Mouse (Mus musculus) forebrain, embryonic 11.5 days (tissue): Measurements from ENCODE around the gene Ifnz. TPM values are rescaled to one million over a fixed set of nuclear protein-coding genes. Genes with fewer than 3 reads are reported as not detected.
A peak's percentile ranks its signal among the peaks of the same experiment; 100 is the strongest.
"Not testable (repeated sequence)": the region's sequence is repeated elsewhere in the genome, so short reads cannot be mapped to it uniquely, and the experiment has no call there.

Experiments
- ATAC-seq: fragments of 200-750 bp; cut with Nextera tagmentation; replicated peaks from 2 replicates; pipeline ENCODE4 v1.8.0; 2017; ENCODE audit warnings: moderate TSS enrichment; ENCODE audit not compliant: low FRiP score
- DNase-seq: peaks from one replicate; pipeline ENCODE4 v3.0.0-alpha.2; 2017; ENCODE audit warnings: low spot score
- H3K27ac ChIP-seq: fragments of 300-500 bp; sonication (generic); 2 replicates; pipeline ENCODE4 v1.5.1; 2014; ENCODE audit warnings: low read depth, low read length
- H3K27me3 ChIP-seq: fragments of 300-500 bp; sonication (generic); 2 replicates; pipeline ENCODE4 v1.6.1; 2014; ENCODE audit warnings: mild to moderate bottlenecking, low read length, mixed read lengths; ENCODE audit not compliant: control insufficient read depth, insufficient read depth
- H3K36me3 ChIP-seq: fragments of 300-500 bp; sonication (generic); 2 replicates; pipeline ENCODE4 v1.6.1; 2014; ENCODE audit warnings: mild to moderate bottlenecking, low read length, moderate library complexity, mixed read lengths; ENCODE audit not compliant: control insufficient read depth, insufficient read depth
- H3K4me1 ChIP-seq: fragments of 300-500 bp; sonication (generic); replicated peaks from 2 replicates; pipeline ENCODE4 v1.6.1; 2014; ENCODE audit warnings: low read length, mixed read lengths; ENCODE audit not compliant: control insufficient read depth, insufficient read depth
- H3K4me2 ChIP-seq: fragments of 300-500 bp; sonication (generic); 2 replicates; pipeline ENCODE4 v1.6.1; 2014; ENCODE audit warnings: low read depth, mild to moderate bottlenecking, low read length, moderate library complexity, mixed read lengths; ENCODE audit not compliant: severe bottlenecking
- H3K4me3 ChIP-seq: fragments of 300-500 bp; sonication (generic); 2 replicates; pipeline ENCODE4 v1.5.1; 2014; ENCODE audit warnings: low read depth, low read length
- H3K9ac ChIP-seq: fragments of 300-500 bp; sonication (generic); 2 replicates; pipeline ENCODE4 v1.6.1; 2014; ENCODE audit warnings: low read length
- H3K9me3 ChIP-seq: fragments of 300-500 bp; sonication (generic); 2 replicates; pipeline ENCODE4 v1.6.1; 2016; ENCODE audit warnings: low read length, mixed read lengths; ENCODE audit not compliant: control insufficient read depth
- WGBS: fragments of 180-500 bp; shearing (Covaris S2); extraction: QIAGEN DNeasy Blood & Tissue Kit; methylation state at CpG from one replicate; pipeline ENCODE4 v1.1.7; 2014; 5-methylcytosine and 5-hydroxymethylcytosine counted together
- polyA plus RNA-seq: library from polyadenylated mRNA; unstranded; fragments of >200 nt; fragmentation: Nextera tagmentation; extraction: Ambion mirVana; gene quantifications from 2 replicates; pipeline ENCODE4 v1.2.1, GENCODE M21; 2014

The Ifnz gene
- polyA plus RNA-seq: not detected in 2 replicates

- not testable (repeated sequence) for H3K36me3 ChIP-seq, H3K27me3 ChIP-seq, H3K4me3 ChIP-seq, H3K4me2 ChIP-seq, H3K9ac ChIP-seq, H3K4me1 ChIP-seq, H3K27ac ChIP-seq, DNase-seq, ATAC-seq, H3K9me3 ChIP-seq
- 29% methylated on average over 4 of the region's 7 CpGs for WGBS
Observed at GRCm38 (mm10) chr4:88781831-88782230, at the start of gene Ifnz. Gene Ifnz, plus strand, starts transcription at chr4:88782131.

DNA sequence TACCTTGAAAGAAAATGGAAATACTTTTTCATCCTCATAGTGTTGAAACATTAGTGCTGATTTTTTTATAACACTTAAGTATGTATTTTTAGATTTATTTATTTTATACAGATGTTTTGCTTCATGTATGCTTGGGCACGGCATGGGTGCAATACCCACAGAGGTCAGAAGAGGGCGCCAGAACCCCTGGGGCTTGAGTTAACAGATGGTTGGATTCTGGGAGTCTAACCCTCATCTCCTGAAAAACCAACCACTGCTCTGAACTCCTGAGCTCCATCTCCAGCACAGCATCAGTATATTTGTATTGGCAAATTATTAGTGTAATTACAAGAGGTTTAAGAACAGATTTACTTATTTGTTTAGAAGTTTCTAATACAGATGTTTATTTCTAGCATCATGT, 43.5 kb upstream of the Ifnz start:
- Histone ChIP-seq H3K4me1 (no peaks in the 10 kb centered on the region), H3K27ac (no peak overlapping the region), H3K9me3 (no peaks in the 10 kb centered on the region), H3K9ac (no peak overlapping the region), H3K4me2 (no peak overlapping the region), H3K4me3 (no peak overlapping the region), H3K27me3 (no peaks in the 10 kb centered on the region), H3K36me3 (no peaks in the 10 kb centered on the region)
- DNase-seq (peak; percentile 90), ATAC-seq (peak; percentile 61; the same call in 1 of the 2 replicates)
- 6% methylated on average over 2 of the region's 2 CpGs for WGBS

DNA sequence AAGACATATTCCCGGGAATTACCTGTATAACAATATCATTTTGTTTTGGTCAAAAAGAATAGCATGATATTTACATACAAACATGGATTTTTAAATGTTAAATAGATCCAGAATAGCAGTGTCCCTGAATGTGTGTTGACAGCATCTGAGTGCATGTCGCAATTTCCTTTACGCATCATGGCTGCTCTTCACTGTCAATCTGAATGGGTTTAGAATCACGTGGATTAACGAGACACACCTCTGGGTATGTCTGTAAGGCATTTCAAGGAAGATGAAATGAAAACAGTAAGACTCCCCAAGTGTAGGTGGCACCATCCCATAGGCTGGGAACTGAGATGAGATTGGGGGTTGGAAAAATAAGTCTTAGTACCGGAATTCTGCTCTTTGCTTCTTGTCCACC, 42.9 kb upstream of the Ifnz start:
- H3K9me3 ChIP-seq: no peaks in the 10 kb centered on the region
- no peaks in the 10 kb centered on the region for H3K4me1 ChIP-seq
- DNase-seq (no peak), ATAC-seq (no peak)
- H3K4me2 ChIP-seq: no peak overlapping the region
- H3K4me3 ChIP-seq: no peak overlapping the region
- no peaks in the 10 kb centered on the region for H3K27me3 ChIP-seq
- WGBS: 95% methylated on average over 6 of the region's 6 CpGs
- no peak overlapping the region for H3K9ac ChIP-seq
- no peak overlapping the region for H3K27ac ChIP-seq
- H3K36me3 ChIP-seq: no peaks in the 10 kb centered on the region

GRCm38 (mm10) chr4:88741426-88741825, 40.5 kb upstream of the Ifnz start:
- 93% methylated on average over 4 of the region's 4 CpGs for WGBS
- no peaks in the 10 kb centered on the region for H3K36me3 ChIP-seq
- DNase-seq (no peak), ATAC-seq (no peak)
- no peaks in the 10 kb centered on the region for H3K9me3 ChIP-seq
- no peaks in the 10 kb centered on the region for H3K4me1 ChIP-seq
- no peak overlapping the region for H3K9ac ChIP-seq
- H3K27ac ChIP-seq: no peak overlapping the region
- no peak overlapping the region for H3K4me2 ChIP-seq
- no peaks in the 10 kb centered on the region for H3K27me3 ChIP-seq
- H3K4me3 ChIP-seq: no peak overlapping the region

DNA sequence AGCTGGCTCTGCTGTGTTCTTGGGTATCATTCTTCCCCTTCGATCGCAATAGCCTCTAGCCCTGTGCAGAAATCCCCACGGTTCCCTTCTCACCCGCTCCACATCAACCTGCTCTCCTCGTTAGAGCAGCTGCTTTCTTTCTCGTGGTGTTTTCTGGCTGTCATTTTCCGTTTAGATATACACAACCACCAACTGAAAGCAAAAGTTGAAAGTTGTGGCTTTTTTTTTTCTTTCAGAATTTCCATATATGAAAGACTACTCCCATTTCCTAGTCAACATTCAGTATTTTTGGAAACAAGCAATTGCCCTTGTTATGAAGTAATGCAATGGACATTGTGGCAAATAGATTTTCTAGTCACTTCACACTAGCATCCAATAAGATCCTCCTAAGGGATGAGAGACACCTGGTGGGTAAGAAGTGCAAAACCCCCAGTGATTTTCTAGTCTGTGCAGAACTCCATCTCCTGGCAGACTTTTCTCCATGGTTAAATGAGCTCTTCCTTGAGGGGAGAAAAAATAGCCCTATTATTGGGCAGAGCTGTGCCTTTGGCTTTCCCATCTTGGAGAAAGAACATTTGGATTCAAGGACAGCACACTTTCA, 39.1 kb upstream of the Ifnz start:
- Histone ChIP-seq H3K27ac (no peak overlapping the region), H3K36me3 (no peaks in the 10 kb centered on the region), H3K4me1 (no peaks in the 10 kb centered on the region), H3K9ac (no peak overlapping the region), H3K4me3 (no peak overlapping the region), H3K4me2 (no peak overlapping the region), H3K27me3 (no peaks in the 10 kb centered on the region), H3K9me3 (no peaks in the 10 kb centered on the region)
- DNase-seq (no peak), ATAC-seq (no peak)
- WGBS: 77% methylated on average over 7 of the region's 7 CpGs

GRCm38 (mm10) chr4:88744207-88744606, 37.7 kb upstream of the Ifnz start:
- H3K9ac ChIP-seq: no peak overlapping the region
- DNase-seq (no peak), ATAC-seq (no peak)
- no peaks in the 10 kb centered on the region for H3K9me3 ChIP-seq
- no peak overlapping the region for H3K27ac ChIP-seq
- no peak overlapping the region for H3K4me3 ChIP-seq
- H3K36me3 ChIP-seq: no peaks in the 10 kb centered on the region
- no peaks in the 10 kb centered on the region for H3K27me3 ChIP-seq
- H3K4me2 ChIP-seq: no peak overlapping the region
- WGBS: 74% methylated on average over 3 of the region's 3 CpGs
- H3K4me1 ChIP-seq: no peaks in the 10 kb centered on the region

DNA sequence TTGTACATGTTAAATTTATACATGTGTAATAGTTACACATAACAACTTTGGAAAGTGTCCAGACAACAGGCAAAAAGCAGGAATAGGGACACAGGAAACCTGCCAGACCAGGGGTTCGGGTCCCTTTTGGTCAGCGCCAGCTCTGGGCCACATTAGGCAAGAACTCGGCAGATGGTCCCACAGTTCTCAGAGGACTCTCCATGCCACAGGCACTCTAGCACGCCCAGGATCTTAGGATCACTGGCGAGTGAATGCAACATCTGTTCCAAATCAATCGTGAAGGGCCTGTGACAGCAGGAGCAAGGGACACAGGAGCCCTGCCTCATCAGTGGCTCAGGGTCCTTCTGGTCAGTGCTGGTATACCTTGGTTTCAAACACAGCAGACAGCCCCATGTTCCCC, 32.0 kb upstream of the Ifnz start:
- ATAC-seq (no peak), DNase-seq (no peak)
- Histone ChIP-seq H3K9ac (no peak overlapping the region), H3K9me3 (no peaks in the 10 kb centered on the region), H3K4me2 (no peak overlapping the region), H3K36me3 (no peaks in the 10 kb centered on the region), H3K4me1 (no peaks in the 10 kb centered on the region), H3K27ac (no peak overlapping the region), H3K4me3 (no peak overlapping the region), H3K27me3 (no peaks in the 10 kb centered on the region)
- WGBS: 70% methylated on average over 6 of the region's 6 CpGs

DNA sequence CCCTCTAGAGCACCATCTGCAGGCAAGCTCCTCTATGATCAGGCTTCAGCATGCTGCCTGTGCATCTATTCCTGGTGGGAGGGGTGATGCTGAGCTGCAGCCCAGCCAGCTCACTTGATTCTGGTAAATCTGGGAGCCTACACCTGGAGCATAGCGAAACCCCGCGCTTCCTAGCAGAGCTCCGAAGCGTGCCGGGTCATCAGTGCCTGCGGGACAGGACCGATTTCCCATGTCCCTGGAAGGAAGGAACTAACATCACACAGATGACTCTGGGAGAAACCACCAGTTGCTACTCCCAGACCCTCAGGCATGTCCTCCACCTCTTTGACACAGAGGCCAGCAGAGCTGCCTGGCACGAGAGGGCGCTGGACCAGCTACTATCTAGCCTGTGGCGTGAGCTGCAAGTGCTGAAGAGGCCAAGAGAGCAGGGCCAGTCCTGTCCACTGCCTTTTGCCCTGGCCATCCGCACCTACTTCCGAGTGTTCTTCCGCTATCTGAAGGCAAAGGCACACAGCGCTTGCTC, 27.1 kb upstream of the Ifnz start, which contains the start of gene Gm13271:
Gene Gm13271, plus strand, starts transcription at position 51 of the 523 bp plus-strand sequence.
- not testable (repeated sequence) for H3K27me3 ChIP-seq, H3K9me3 ChIP-seq, H3K4me1 ChIP-seq, H3K27ac ChIP-seq, H3K36me3 ChIP-seq, H3K4me2 ChIP-seq, ATAC-seq, DNase-seq, H3K4me3 ChIP-seq, H3K9ac ChIP-seq
- 70% methylated on average over 15 of the region's 15 CpGs for WGBS
